Mouse (Mus musculus): Measurements from ENCODE around the gene Rps10. TPM values are rescaled to one million over a fixed set of nuclear protein-coding genes. Genes with fewer than 3 reads are reported as not detected.

The Rps10 gene
- 1,235 and 1,299 TPM in 2 replicates for polyA plus RNA-seq (2014; fragmentation: Nextera tagmentation; extraction: Ambion mirVana)

DNA sequence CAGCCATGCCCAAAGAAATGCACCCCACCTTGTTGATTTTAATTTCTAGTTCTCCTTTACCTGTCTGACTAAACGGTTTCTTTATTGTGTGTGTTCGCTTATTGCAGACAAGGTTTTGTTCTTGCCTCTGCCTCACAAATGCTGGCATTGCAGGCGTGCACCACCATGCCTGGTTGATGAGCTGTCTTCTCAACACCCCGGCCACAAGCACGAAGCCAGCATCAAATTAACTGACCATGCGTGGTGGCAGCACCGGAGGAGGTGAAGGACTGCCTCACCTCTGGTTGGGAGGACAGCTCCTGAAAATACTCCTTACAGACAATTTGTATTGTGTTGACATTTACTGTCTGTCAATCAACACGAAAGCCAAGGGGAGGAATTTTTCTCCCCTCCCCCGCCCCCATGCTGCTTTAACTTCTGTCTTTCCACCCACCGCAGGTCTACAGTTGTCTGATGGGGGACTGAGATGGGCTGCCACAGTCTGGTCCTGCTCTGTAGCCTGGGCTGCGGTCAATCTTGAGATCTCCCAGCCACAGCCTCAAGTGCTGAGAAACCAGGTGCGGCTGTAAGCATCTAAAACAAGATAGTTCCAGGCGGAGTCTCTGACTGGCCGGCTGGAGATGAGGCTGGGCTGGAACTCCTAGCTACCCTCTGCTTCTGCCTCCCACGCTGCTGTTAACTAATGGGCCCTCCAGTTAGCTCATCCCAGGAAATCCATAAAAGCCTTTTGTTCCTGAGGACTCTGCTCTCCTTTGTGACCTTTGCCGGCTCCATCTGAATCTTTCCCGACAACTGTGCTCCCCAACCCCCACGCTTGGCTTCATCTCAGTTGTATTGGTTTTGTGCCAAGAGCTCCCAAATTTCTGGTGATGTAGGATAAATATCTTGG, at the start of gene Rps10:
Gene Rps10 (minus strand): TSS at position 538 of the 889 bp plus-strand sequence.
- no peak for DNase-seq (ENCODE audit: low spot score)
- WGBS, result 33% methylated on average over 18 of the region's 18 CpGs

DNA sequence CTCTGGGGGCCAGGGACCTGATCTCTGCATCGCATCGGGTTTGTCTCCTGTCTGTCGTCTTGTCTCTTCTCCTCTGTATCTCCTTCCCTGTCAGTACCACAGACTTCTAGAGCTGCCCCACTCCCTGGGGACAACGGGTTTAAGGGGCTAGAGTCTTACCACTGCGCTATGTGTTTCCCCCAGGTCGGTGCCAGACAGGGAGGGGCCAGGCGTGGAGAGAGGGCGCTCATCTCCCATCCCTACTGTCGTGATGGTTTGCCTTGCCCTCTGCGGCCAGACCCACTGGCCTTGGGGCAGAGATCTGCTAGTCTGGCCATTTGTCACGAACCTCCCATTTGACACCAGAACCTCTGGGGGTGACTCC, 49.1 kb upstream of the Rps10 start:
- peak overlapping the region; percentile 36 for H3K4me3 ChIP-seq (ENCODE audit: low read depth, low read length)
- H3K4me2 ChIP-seq (ENCODE audit: low read length), result peak overlapping the region; percentile 88
- 3% methylated on average over 11 of the region's 11 CpGs for WGBS
- peaks cover 6% of the 10 kb centered on the region; the same call in 1 of the 2 replicates for H3K4me1 ChIP-seq (replicated peaks; ENCODE audit: control insufficient read depth, insufficient read depth, low read length)
- H3K27me3 ChIP-seq (replicated peaks; ENCODE audit: control insufficient read depth, insufficient read depth, low read length), result peaks cover 27% of the 10 kb centered on the region
- no peaks in the 10 kb centered on the region for H3K36me3 ChIP-seq (ENCODE audit: control insufficient read depth, insufficient read depth, low read length)
- no peak overlapping the region for H3K27ac ChIP-seq (ENCODE audit: low read depth)
- no peak overlapping the region for H3K9ac ChIP-seq (ENCODE audit: low read length)
- no peaks in the 10 kb centered on the region for H3K9me3 ChIP-seq (ENCODE audit: control insufficient read depth, low read length)
- ATAC-seq (replicated peaks; ENCODE audit: low FRiP score, low TSS enrichment, low read depth), result no peak
- DNase-seq (ENCODE audit: low spot score), result no peak

More for the DNA sequence above, at the start of gene Rps10:
- Histone ChIP-seq H3K27ac (ENCODE audit: low read depth) (peak within 1 kb of the TSS; percentile 86), H3K36me3 (ENCODE audit: control insufficient read depth, insufficient read depth, low read length) (peaks cover 29% of the 10 kb centered on the region), H3K27me3 (replicated peaks; ENCODE audit: control insufficient read depth, insufficient read depth, low read length) (no peaks in the 10 kb centered on the region), H3K9me3 (ENCODE audit: control insufficient read depth, low read length) (no peaks in the 10 kb centered on the region), H3K9ac (ENCODE audit: low read length) (peak within 1 kb of the TSS; percentile 36; the same call in 1 of the 2 replicates), H3K4me1 (replicated peaks; ENCODE audit: control insufficient read depth, insufficient read depth, low read length) (peaks cover 30% of the 10 kb centered on the region), H3K4me2 (ENCODE audit: low read length) (peak within 1 kb of the TSS; percentile 41), H3K4me3 (ENCODE audit: low read depth, low read length) (peak within 1 kb of the TSS; percentile 98)
- ATAC-seq (replicated peaks; ENCODE audit: low FRiP score, low TSS enrichment, low read depth), result 0 out of 2 replicates have a peak, but pooled peaks have one; percentile 20

GRCm38 (mm10) chr17:27684886-27685549, 48.5 kb upstream of the Rps10 start:
- Histone ChIP-seq H3K4me1 (replicated peaks; ENCODE audit: control insufficient read depth, insufficient read depth, low read length) (peaks cover 6% of the 10 kb centered on the region; the same call in 1 of the 2 replicates), H3K27ac (ENCODE audit: low read depth) (no peak overlapping the region), H3K4me2 (ENCODE audit: low read length) (peak overlapping the region; percentile 88), H3K9me3 (ENCODE audit: control insufficient read depth, low read length) (no peaks in the 10 kb centered on the region), H3K36me3 (ENCODE audit: control insufficient read depth, insufficient read depth, low read length) (no peaks in the 10 kb centered on the region), H3K9ac (ENCODE audit: low read length) (no peak overlapping the region), H3K27me3 (replicated peaks; ENCODE audit: control insufficient read depth, insufficient read depth, low read length) (peaks cover 27% of the 10 kb centered on the region), H3K4me3 (ENCODE audit: low read depth, low read length) (peak overlapping the region; percentile 36)
- ATAC-seq (replicated peaks; ENCODE audit: low FRiP score, low TSS enrichment, low read depth) (peak; percentile 59), DNase-seq (ENCODE audit: low spot score) (peak; percentile 78)
- 1% methylated on average over 40 of the region's 53 CpGs for WGBS

DNA sequence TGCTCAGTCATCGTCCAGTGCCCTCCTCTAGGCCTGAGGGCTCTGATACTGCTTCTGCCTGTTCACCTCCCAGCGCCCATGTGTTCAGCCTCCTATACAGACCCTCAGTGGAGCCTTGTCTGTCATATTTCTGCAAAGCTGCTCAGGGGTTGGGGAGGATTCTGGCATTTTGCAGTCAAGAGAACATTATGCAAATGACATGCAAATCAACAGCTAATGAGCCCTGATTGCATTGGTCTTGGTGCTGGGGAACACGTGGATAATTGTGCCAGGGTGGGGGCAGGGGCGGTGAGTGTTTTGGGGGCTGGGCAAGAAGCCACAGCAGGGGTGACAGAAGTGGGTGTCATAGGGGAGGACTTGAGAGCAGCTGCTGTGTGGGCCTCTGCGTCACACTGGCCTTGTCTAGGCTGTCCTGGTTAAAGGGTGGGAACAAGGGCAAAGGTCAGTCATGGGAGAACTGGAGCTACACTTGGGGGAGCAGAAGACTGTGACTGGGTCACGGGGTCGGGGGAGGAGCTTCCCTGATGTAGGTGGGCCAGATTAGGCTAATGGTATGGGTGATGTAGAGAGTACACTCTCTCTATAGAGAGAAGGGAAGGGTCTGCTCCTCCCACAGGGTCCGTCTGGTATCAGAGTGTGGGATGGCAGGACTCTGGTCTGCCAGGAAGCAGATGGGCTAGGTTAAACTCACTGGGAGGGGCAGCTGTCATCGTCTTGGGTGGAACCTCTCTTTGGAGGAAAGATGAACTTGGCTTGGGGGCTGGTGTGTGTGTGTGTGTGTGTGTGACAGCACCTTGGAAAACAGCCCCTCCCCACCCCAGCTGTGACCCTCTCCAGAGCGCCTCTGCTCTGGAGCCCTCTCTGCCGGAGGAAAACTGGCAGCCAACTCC, 42.7 kb upstream of the Rps10 start:
- DNase-seq (ENCODE audit: low spot score) (no peak), ATAC-seq (replicated peaks; ENCODE audit: low FRiP score, low TSS enrichment, low read depth) (0 out of 2 replicates have a peak, but pooled peaks have one; percentile 36)
- H3K9me3 ChIP-seq (ENCODE audit: control insufficient read depth, low read length), result no peaks in the 10 kb centered on the region
- no peak overlapping the region for H3K4me3 ChIP-seq (ENCODE audit: low read depth, low read length)
- H3K9ac ChIP-seq (ENCODE audit: low read length), result no peak overlapping the region
- no peak overlapping the region for H3K4me2 ChIP-seq (ENCODE audit: low read length)
- H3K36me3 ChIP-seq (ENCODE audit: control insufficient read depth, insufficient read depth, low read length), result no peaks in the 10 kb centered on the region
- WGBS, result 40% methylated on average over 11 of the region's 11 CpGs
- 0 out of 2 replicates have a peak, but pooled peaks cover 4% of the 10 kb centered on the region for H3K27me3 ChIP-seq (replicated peaks; ENCODE audit: control insufficient read depth, insufficient read depth, low read length)
- H3K4me1 ChIP-seq (replicated peaks; ENCODE audit: control insufficient read depth, insufficient read depth, low read length), result no peaks in the 10 kb centered on the region
- no peak overlapping the region for H3K27ac ChIP-seq (ENCODE audit: low read depth)

- no peaks in the 10 kb centered on the region for H3K36me3 ChIP-seq (ENCODE audit: control insufficient read depth, insufficient read depth, low read length)
- no peak for DNase-seq (ENCODE audit: low spot score)
- no peak overlapping the region for H3K9ac ChIP-seq (ENCODE audit: low read length)
- no peak overlapping the region for H3K4me2 ChIP-seq (ENCODE audit: low read length)
- H3K9me3 ChIP-seq (ENCODE audit: control insufficient read depth, low read length), result no peaks in the 10 kb centered on the region
- no peak for ATAC-seq (replicated peaks; ENCODE audit: low FRiP score, low TSS enrichment, low read depth)
- WGBS, result 81% methylated on average over 5 of the region's 5 CpGs
- no peaks in the 10 kb centered on the region for H3K27me3 ChIP-seq (replicated peaks; ENCODE audit: control insufficient read depth, insufficient read depth, low read length)
- no peak overlapping the region for H3K4me3 ChIP-seq (ENCODE audit: low read depth, low read length)
- H3K27ac ChIP-seq (ENCODE audit: low read depth), result no peak overlapping the region
- H3K4me1 ChIP-seq (replicated peaks; ENCODE audit: control insufficient read depth, insufficient read depth, low read length), result no peaks in the 10 kb centered on the region
Measured at GRCm38 (mm10) chr17:27677756-27678155, 41.3 kb upstream of the Rps10 start.

- H3K4me2 ChIP-seq (ENCODE audit: low read length), result no peak overlapping the region
- no peaks in the 10 kb centered on the region for H3K9me3 ChIP-seq (ENCODE audit: control insufficient read depth, low read length)
- no peak overlapping the region for H3K4me3 ChIP-seq (ENCODE audit: low read depth, low read length)
- H3K27me3 ChIP-seq (replicated peaks; ENCODE audit: control insufficient read depth, insufficient read depth, low read length), result no peaks in the 10 kb centered on the region
- ATAC-seq (replicated peaks; ENCODE audit: low FRiP score, low TSS enrichment, low read depth), result no peak
- DNase-seq (ENCODE audit: low spot score), result no peak
- no peaks in the 10 kb centered on the region for H3K36me3 ChIP-seq (ENCODE audit: control insufficient read depth, insufficient read depth, low read length)
- 73% methylated on average over 7 of the region's 7 CpGs for WGBS
- no peak overlapping the region for H3K27ac ChIP-seq (ENCODE audit: low read depth)
- no peak overlapping the region for H3K9ac ChIP-seq (ENCODE audit: low read length)
- H3K4me1 ChIP-seq (replicated peaks; ENCODE audit: control insufficient read depth, insufficient read depth, low read length), result no peaks in the 10 kb centered on the region
Measured at GRCm38 (mm10) chr17:27676270-27676669, 39.8 kb upstream of the Rps10 start.

DNA sequence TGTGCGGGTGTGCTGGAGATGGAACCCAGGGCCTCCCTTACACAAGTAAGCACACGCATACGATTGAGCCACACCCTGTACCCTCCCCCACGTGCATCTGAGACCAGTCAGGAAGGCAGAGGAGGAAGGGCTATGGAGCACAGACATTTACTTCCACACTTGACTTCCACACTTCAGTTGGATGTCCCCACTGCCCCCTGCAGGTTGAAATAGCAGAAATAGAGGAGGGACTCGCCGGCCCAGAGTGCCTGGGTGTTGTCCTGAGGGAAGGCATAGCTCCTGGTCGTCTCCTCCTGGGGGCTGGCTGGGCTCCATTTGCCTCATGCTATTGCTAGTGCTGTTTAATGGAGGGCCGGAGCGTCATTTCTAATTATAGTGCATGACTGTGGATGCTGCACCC, 39.0 kb upstream of the Rps10 start:
- H3K4me3 ChIP-seq (ENCODE audit: low read depth, low read length), result no peak overlapping the region
- DNase-seq (ENCODE audit: low spot score) (no peak), ATAC-seq (replicated peaks; ENCODE audit: low FRiP score, low TSS enrichment, low read depth) (no peak)
- no peaks in the 10 kb centered on the region for H3K9me3 ChIP-seq (ENCODE audit: control insufficient read depth, low read length)
- H3K4me2 ChIP-seq (ENCODE audit: low read length), result no peak overlapping the region
- H3K9ac ChIP-seq (ENCODE audit: low read length), result no peak overlapping the region
- H3K36me3 ChIP-seq (ENCODE audit: control insufficient read depth, insufficient read depth, low read length), result no peaks in the 10 kb centered on the region
- no peaks in the 10 kb centered on the region for H3K4me1 ChIP-seq (replicated peaks; ENCODE audit: control insufficient read depth, insufficient read depth, low read length)
- H3K27me3 ChIP-seq (replicated peaks; ENCODE audit: control insufficient read depth, insufficient read depth, low read length), result no peaks in the 10 kb centered on the region
- no peak overlapping the region for H3K27ac ChIP-seq (ENCODE audit: low read depth)
- 58% methylated on average over 9 of the region's 9 CpGs for WGBS

- no peak for ATAC-seq (replicated peaks; ENCODE audit: low FRiP score, low TSS enrichment, low read depth)
- no peak for DNase-seq (ENCODE audit: low spot score)
- Histone ChIP-seq H3K9me3 (ENCODE audit: control insufficient read depth, low read length) (no peaks in the 10 kb centered on the region), H3K36me3 (ENCODE audit: control insufficient read depth, insufficient read depth, low read length) (no peaks in the 10 kb centered on the region), H3K27me3 (replicated peaks; ENCODE audit: control insufficient read depth, insufficient read depth, low read length) (no peaks in the 10 kb centered on the region), H3K4me3 (ENCODE audit: low read depth, low read length) (no peak overlapping the region), H3K9ac (ENCODE audit: low read length) (no peak overlapping the region), H3K4me2 (ENCODE audit: low read length) (no peak overlapping the region), H3K4me1 (replicated peaks; ENCODE audit: control insufficient read depth, insufficient read depth, low read length) (no peaks in the 10 kb centered on the region), H3K27ac (ENCODE audit: low read depth) (no peak overlapping the region)
- 86% methylated on average over 7 of the region's 7 CpGs for WGBS
Measured at GRCm38 (mm10) chr17:27673945-27674344, 37.5 kb upstream of the Rps10 start.

Data from intestine, embryonic 14.5 days (tissue).